Mouse (Mus musculus): ENCODE measurements around the gene Tbl1xr1. TPM values are rescaled to one million over a fixed set of nuclear protein-coding genes. Genes with fewer than 3 reads are reported as not detected.

Gene Tbl1xr1
- polyA plus RNA-seq, 1 experiment from 2014 or later = 21.4 TPM

GRCm38 (mm10) chr3:22103986-22104515 lies 27.6 kb downstream of the Tbl1xr1 start:
- H3K27ac ChIP-seq (ENCODE audit: low read depth, low read length) = no peak overlapping the region
- 72% methylated on average over 5 of the region's 5 CpGs for WGBS (ENCODE audit: insufficient replicate concordance)
- H3K9me3 ChIP-seq (replicated peaks; ENCODE audit: control insufficient read depth, low read length) = no peaks in the 10 kb centered on the region
- peaks cover 20% of the 10 kb centered on the region for H3K4me1 ChIP-seq (ENCODE audit: control insufficient read depth, insufficient read depth, low read length)
- ATAC-seq (replicated peaks; ENCODE audit: insufficient number of reproducible peaks, low FRiP score, low TSS enrichment) = no peak
- H3K4me2 ChIP-seq = no peak overlapping the region
- H3K4me3 ChIP-seq (ENCODE audit: low read depth, low read length) = no peak overlapping the region
- H3K27me3 ChIP-seq (ENCODE audit: control insufficient read depth, insufficient read depth, low read length) = no peaks in the 10 kb centered on the region
- H3K36me3 ChIP-seq (ENCODE audit: control insufficient read depth, insufficient read depth, low read length) = no peaks in the 10 kb centered on the region
- H3K9ac ChIP-seq (ENCODE audit: low read depth, low read length) = no peak overlapping the region

- H3K4me1 ChIP-seq (ENCODE audit: control insufficient read depth, insufficient read depth, low read length) = peaks cover 14% of the 10 kb centered on the region
- no peak overlapping the region for H3K9ac ChIP-seq (ENCODE audit: low read depth, low read length)
- no peak for ATAC-seq (replicated peaks; ENCODE audit: insufficient number of reproducible peaks, low FRiP score, low TSS enrichment)
- no peak overlapping the region for H3K4me3 ChIP-seq (ENCODE audit: low read depth, low read length)
- H3K27ac ChIP-seq (ENCODE audit: low read depth, low read length) = no peak overlapping the region
- H3K9me3 ChIP-seq (replicated peaks; ENCODE audit: control insufficient read depth, low read length) = no peaks in the 10 kb centered on the region
- no peaks in the 10 kb centered on the region for H3K36me3 ChIP-seq (ENCODE audit: control insufficient read depth, insufficient read depth, low read length)
- WGBS (ENCODE audit: insufficient replicate concordance) = 74% methylated on average over 6 of the region's 6 CpGs
- H3K4me2 ChIP-seq = no peak overlapping the region
- no peaks in the 10 kb centered on the region for H3K27me3 ChIP-seq (ENCODE audit: control insufficient read depth, insufficient read depth, low read length)
Measured at GRCm38 (mm10) chr3:22105471-22105870, 29.0 kb downstream of the Tbl1xr1 start.

GRCm38 (mm10) chr3:22108013-22108412 lies 31.6 kb downstream of the Tbl1xr1 start:
- H3K27me3 ChIP-seq (ENCODE audit: control insufficient read depth, insufficient read depth, low read length) = no peaks in the 10 kb centered on the region
- 0 out of 2 replicates have a peak, but pooled peaks cover 2% of the 10 kb centered on the region for H3K9me3 ChIP-seq (replicated peaks; ENCODE audit: control insufficient read depth, low read length)
- no peak overlapping the region for H3K4me3 ChIP-seq (ENCODE audit: low read depth, low read length)
- H3K36me3 ChIP-seq (ENCODE audit: control insufficient read depth, insufficient read depth, low read length) = no peaks in the 10 kb centered on the region
- no peak overlapping the region for H3K4me2 ChIP-seq
- H3K4me1 ChIP-seq (ENCODE audit: control insufficient read depth, insufficient read depth, low read length) = peaks cover 14% of the 10 kb centered on the region
- ATAC-seq (replicated peaks; ENCODE audit: insufficient number of reproducible peaks, low FRiP score, low TSS enrichment) = no peak
- no peak overlapping the region for H3K9ac ChIP-seq (ENCODE audit: low read depth, low read length)
- no peak overlapping the region for H3K27ac ChIP-seq (ENCODE audit: low read depth, low read length)

DNA sequence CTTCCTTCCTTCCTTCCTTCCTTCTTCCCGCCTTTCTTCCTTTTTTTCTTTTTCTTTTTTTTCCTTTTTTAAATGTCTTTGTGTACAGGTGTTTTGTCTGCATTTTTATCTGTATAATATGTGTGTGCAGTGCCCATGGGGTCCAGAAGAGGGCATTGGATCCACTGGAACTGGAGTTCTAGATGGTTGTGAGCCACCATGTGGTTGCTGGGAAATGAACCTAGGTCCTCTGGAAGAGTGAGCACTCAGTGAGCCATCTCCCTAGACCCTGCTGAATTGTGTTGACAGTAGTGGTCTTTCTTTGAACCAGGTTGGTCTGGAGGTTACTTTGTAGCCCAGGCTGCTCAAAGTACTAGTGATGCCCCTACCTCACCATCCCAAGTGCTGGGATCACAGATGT lies 33.2 kb downstream of the Tbl1xr1 start:
- H3K4me1 ChIP-seq (ENCODE audit: control insufficient read depth, insufficient read depth, low read length) = peaks cover 5% of the 10 kb centered on the region
- H3K27ac ChIP-seq (ENCODE audit: low read depth, low read length) = no peak overlapping the region
- H3K36me3 ChIP-seq (ENCODE audit: control insufficient read depth, insufficient read depth, low read length) = no peaks in the 10 kb centered on the region
- H3K4me2 ChIP-seq = no peak overlapping the region
- ATAC-seq (replicated peaks; ENCODE audit: insufficient number of reproducible peaks, low FRiP score, low TSS enrichment) = no peak
- H3K4me3 ChIP-seq (ENCODE audit: low read depth, low read length) = no peak overlapping the region
- no peak overlapping the region for H3K9ac ChIP-seq (ENCODE audit: low read depth, low read length)
- WGBS (ENCODE audit: insufficient replicate concordance) = 86% methylated on average over 1 of the region's 1 CpGs
- H3K27me3 ChIP-seq (ENCODE audit: control insufficient read depth, insufficient read depth, low read length) = no peaks in the 10 kb centered on the region
- 0 out of 2 replicates have a peak, but pooled peaks cover 2% of the 10 kb centered on the region for H3K9me3 ChIP-seq (replicated peaks; ENCODE audit: control insufficient read depth, low read length)

- Histone ChIP-seq H3K9ac (ENCODE audit: low read depth, low read length) (no peak overlapping the region), H3K4me1 (ENCODE audit: control insufficient read depth, insufficient read depth, low read length) (peaks cover 9% of the 10 kb centered on the region; the same call in 1 of the 2 replicates), H3K27ac (ENCODE audit: low read depth, low read length) (no peak overlapping the region), H3K4me3 (ENCODE audit: low read depth, low read length) (no peak overlapping the region), H3K27me3 (ENCODE audit: control insufficient read depth, insufficient read depth, low read length) (no peaks in the 10 kb centered on the region), H3K4me2 (no peak overlapping the region), H3K36me3 (ENCODE audit: control insufficient read depth, insufficient read depth, low read length) (0 out of 2 replicates have a peak, but pooled peaks cover 2% of the 10 kb centered on the region), H3K9me3 (replicated peaks; ENCODE audit: control insufficient read depth, low read length) (0 out of 2 replicates have a peak, but pooled peaks cover 2% of the 10 kb centered on the region)
- WGBS (ENCODE audit: insufficient replicate concordance) = 90% methylated on average over 4 of the region's 4 CpGs
- ATAC-seq (replicated peaks; ENCODE audit: insufficient number of reproducible peaks, low FRiP score, low TSS enrichment) = no peak
Measured at GRCm38 (mm10) chr3:22113773-22114172, 37.3 kb downstream of the Tbl1xr1 start.

- peak; percentile 46 for ATAC-seq (replicated peaks; ENCODE audit: insufficient number of reproducible peaks, low FRiP score, low TSS enrichment)
- Histone ChIP-seq H3K9ac (ENCODE audit: low read depth, low read length) (no peak overlapping the region), H3K4me1 (ENCODE audit: control insufficient read depth, insufficient read depth, low read length) (peaks cover 9% of the 10 kb centered on the region; the same call in 1 of the 2 replicates), H3K9me3 (replicated peaks; ENCODE audit: control insufficient read depth, low read length) (0 out of 2 replicates have a peak, but pooled peaks cover 2% of the 10 kb centered on the region), H3K36me3 (ENCODE audit: control insufficient read depth, insufficient read depth, low read length) (0 out of 2 replicates have a peak, but pooled peaks cover 2% of the 10 kb centered on the region), H3K27me3 (ENCODE audit: control insufficient read depth, insufficient read depth, low read length) (no peaks in the 10 kb centered on the region), H3K27ac (ENCODE audit: low read depth, low read length) (no peak overlapping the region), H3K4me3 (ENCODE audit: low read depth, low read length) (no peak overlapping the region), H3K4me2 (no peak overlapping the region)
- 27% methylated on average over 2 of the region's 2 CpGs for WGBS (ENCODE audit: insufficient replicate concordance)
Measured at GRCm38 (mm10) chr3:22115221-22115620, 38.8 kb downstream of the Tbl1xr1 start.

DNA sequence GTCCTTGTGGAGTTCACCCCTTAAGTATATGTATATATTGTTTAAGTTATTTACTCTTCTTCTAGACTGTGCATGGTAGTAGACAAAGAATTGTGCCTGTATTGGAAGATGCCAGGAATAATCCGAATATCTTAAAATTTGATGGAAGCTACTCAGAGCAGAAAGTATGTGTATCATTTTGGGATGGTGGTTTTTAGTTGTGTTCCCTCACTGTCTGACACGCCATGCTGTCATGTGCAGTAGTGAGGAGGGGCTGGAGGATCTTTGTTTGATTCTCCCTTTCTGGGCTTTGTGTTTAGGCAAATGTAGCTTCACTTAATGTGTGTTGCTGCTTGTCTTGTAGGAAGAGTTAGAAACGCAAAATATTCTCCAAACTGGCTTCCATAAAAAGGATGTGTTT lies 39.2 kb downstream of the Tbl1xr1 start:
- H3K9ac ChIP-seq (ENCODE audit: low read depth, low read length) = no peak overlapping the region
- WGBS (ENCODE audit: insufficient replicate concordance) = 84% methylated on average over 3 of the region's 3 CpGs
- no peak overlapping the region for H3K4me3 ChIP-seq (ENCODE audit: low read depth, low read length)
- H3K27me3 ChIP-seq (ENCODE audit: control insufficient read depth, insufficient read depth, low read length) = no peaks in the 10 kb centered on the region
- 0 out of 2 replicates have a peak, but pooled peaks have one; percentile 7 for ATAC-seq (replicated peaks; ENCODE audit: insufficient number of reproducible peaks, low FRiP score, low TSS enrichment)
- H3K27ac ChIP-seq (ENCODE audit: low read depth, low read length) = no peak overlapping the region
- 0 out of 2 replicates have a peak, but pooled peaks cover 2% of the 10 kb centered on the region for H3K36me3 ChIP-seq (ENCODE audit: control insufficient read depth, insufficient read depth, low read length)
- H3K4me1 ChIP-seq (ENCODE audit: control insufficient read depth, insufficient read depth, low read length) = peaks cover 12% of the 10 kb centered on the region
- H3K9me3 ChIP-seq (replicated peaks; ENCODE audit: control insufficient read depth, low read length) = 0 out of 2 replicates have a peak, but pooled peaks cover 2% of the 10 kb centered on the region
- H3K4me2 ChIP-seq = no peak overlapping the region

DNA sequence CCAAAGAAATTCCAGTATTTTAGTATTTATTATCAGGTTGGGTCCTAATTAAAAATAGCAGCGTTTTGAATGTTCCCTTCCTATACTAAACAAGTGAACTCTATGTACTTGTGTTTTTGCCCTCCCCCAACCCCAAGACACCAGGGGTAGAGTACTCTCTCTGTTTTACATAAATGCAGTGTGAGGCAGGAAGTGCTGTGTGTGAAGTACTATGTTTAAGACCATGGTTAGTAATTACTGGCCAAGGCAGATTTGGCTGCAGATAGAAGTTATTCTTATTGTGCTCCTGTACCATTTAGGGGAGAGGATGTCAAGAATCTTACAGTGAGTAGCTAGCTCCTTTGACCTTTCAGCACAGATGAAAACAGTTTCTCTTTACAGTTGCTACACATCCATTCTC lies 39.7 kb downstream of the Tbl1xr1 start:
- H3K36me3 ChIP-seq (ENCODE audit: control insufficient read depth, insufficient read depth, low read length) = 0 out of 2 replicates have a peak, but pooled peaks cover 2% of the 10 kb centered on the region
- no peaks in the 10 kb centered on the region for H3K27me3 ChIP-seq (ENCODE audit: control insufficient read depth, insufficient read depth, low read length)
- H3K27ac ChIP-seq (ENCODE audit: low read depth, low read length) = no peak overlapping the region
- 65% methylated on average over 1 of the region's 1 CpGs for WGBS (ENCODE audit: insufficient replicate concordance)
- no peak for ATAC-seq (replicated peaks; ENCODE audit: insufficient number of reproducible peaks, low FRiP score, low TSS enrichment)
- peaks cover 16% of the 10 kb centered on the region for H3K4me1 ChIP-seq (ENCODE audit: control insufficient read depth, insufficient read depth, low read length)
- no peak overlapping the region for H3K4me2 ChIP-seq
- H3K9me3 ChIP-seq (replicated peaks; ENCODE audit: control insufficient read depth, low read length) = 0 out of 2 replicates have a peak, but pooled peaks cover under 1% of the 10 kb centered on the region
- no peak overlapping the region for H3K4me3 ChIP-seq (ENCODE audit: low read depth, low read length)
- no peak overlapping the region for H3K9ac ChIP-seq (ENCODE audit: low read depth, low read length)

DNA sequence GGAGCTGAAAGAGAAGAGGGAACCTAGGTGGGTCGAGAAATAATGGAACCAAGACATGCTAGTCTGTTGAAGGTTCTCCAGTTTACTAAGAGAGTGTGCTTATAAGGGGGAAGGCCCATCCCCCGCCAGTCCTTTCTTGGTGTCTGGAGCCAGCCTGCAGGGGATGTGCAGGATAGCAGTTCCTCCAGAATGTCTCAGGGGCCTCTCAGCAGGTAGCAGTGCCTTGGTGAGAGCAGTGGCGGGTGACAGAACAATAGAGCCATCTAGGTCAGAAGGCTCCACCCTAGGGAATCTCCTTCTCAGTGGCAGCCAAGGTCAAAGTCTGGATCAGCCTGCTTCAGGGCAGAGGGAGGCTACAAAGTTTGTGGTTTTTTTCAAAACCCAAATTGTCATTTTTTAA lies 45.3 kb downstream of the Tbl1xr1 start:
- H3K27ac ChIP-seq (ENCODE audit: low read depth, low read length) = 0 out of 2 replicates have a peak overlapping the region, but pooled peaks have one; percentile 29

More for the DNA sequence above, 45.3 kb downstream of the Tbl1xr1 start:
- ATAC-seq (replicated peaks; ENCODE audit: insufficient number of reproducible peaks, low FRiP score, low TSS enrichment) = no peak
- Histone ChIP-seq H3K36me3 (ENCODE audit: control insufficient read depth, insufficient read depth, low read length) (0 out of 2 replicates have a peak, but pooled peaks cover 2% of the 10 kb centered on the region), H3K9ac (ENCODE audit: low read depth, low read length) (no peak overlapping the region), H3K4me3 (ENCODE audit: low read depth, low read length) (no peak overlapping the region), H3K9me3 (replicated peaks; ENCODE audit: control insufficient read depth, low read length) (no peaks in the 10 kb centered on the region), H3K4me2 (no peak overlapping the region), H3K27me3 (ENCODE audit: control insufficient read depth, insufficient read depth, low read length) (no peaks in the 10 kb centered on the region), H3K4me1 (ENCODE audit: control insufficient read depth, insufficient read depth, low read length) (peaks cover 31% of the 10 kb centered on the region)
- WGBS (ENCODE audit: insufficient replicate concordance) = 43% methylated on average over 3 of the region's 3 CpGs

All from heart, embryonic 11.5 days (tissue).